Mouse (Mus musculus): Measurements from ENCODE around the gene Fpgs.

The Fpgs gene

GRCm38 (mm10) chr2:32724832-32725790 lies 21.2 kb upstream of the Fpgs start:
- no peak for DNase-seq (ENCODE audit: low spot score in 2 of 2)

GRCm38 (mm10) chr2:32724149-32724548 lies 20.2 kb upstream of the Fpgs start:
- no peak for DNase-seq (ENCODE audit: low spot score in 2 of 2)

- DNase-seq (ENCODE audit: low spot score in 2 of 2), result no peak
These were observed 18.6 kb upstream of the Fpgs start for GRCm38 (mm10) chr2:32722581-32722980.

GRCm38 (mm10) chr2:32722046-32722445 lies 18.1 kb upstream of the Fpgs start:
- no peak for DNase-seq (ENCODE audit: low spot score in 2 of 2)

DNA sequence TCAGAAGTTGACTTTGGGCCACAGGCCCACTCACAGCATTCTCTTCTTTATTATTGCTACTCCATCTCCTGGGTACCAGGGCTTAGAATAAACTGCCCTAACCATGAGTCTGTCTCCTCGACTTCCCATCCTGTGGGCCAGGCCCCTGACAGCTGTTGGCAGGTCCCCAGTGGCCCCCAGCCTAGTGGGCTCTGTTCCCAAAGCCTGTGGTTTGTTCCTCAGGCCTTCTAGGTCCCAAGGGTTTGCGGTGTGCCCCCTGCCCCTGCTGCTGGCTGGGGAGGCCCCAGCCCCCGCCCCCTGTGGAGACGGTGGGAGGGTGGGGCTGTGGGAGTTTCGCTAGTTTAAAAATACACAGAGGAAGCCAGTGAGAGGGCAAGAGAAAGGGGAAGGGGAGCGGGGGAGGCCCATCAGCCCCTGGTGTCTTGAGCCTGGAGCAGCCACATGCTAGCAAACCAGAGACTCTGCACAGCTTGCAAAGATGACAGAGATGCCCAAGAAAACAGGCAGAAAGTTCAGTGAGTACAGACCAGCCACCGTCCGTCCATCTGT lies 16.8 kb upstream of the Fpgs start, which contains the start of gene Sh2d3c:
Gene Sh2d3c (plus strand): TSS at position 375 of the 549 bp plus-strand sequence.
- peak in 1 of 2 experiments; percentile 25 for DNase-seq (ENCODE audit: low spot score in 2 of 2)

DNA sequence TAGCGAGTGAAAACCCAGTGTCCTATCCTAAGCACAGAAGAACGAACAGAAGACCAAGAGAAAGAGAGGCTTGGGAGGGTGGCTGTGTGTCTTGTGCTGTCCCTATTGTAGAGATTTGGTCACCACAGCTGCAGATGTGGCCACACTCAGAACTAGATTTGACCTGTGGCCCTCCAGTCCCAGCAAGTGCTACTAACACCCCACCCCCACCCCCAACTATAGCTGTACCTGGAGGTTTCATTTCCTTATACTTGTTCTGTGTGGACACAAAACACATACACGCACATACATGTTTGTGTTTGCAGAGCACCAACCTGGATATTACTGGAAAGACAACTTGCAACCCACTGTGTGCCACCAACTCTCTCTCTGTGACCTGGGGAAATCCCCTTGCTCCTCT lies 16.1 kb upstream of the Fpgs start:
- DNase-seq (ENCODE audit: low spot score in 2 of 2), result no peak

GRCm38 (mm10) chr2:32718761-32719160 lies 14.8 kb upstream of the Fpgs start:
- DNase-seq (ENCODE audit: low spot score in 2 of 2), result no peak

DNA sequence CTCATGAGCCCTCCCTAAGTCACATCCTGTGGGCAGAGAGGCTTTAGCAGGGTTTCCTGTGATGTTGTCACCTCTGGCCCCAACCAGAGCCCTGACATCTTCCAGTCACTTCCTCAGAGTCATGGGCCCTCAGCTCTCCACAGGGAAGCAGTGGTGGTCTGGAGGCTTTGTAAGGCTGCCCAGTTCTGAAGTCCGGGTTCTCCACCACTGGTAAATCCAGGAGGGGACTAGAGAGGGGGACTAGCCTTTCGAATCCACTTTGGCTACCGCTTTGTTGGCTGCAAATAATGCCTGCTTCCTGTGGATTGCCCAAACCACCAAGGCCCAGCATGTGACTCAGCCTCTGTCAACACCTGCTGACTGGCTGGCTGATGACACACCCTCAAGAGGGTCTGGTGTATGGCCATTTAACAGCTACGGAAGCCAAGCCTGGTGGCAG lies 11.1 kb upstream of the Fpgs start:
- no peak for DNase-seq (ENCODE audit: low spot score in 2 of 2)

DNA sequence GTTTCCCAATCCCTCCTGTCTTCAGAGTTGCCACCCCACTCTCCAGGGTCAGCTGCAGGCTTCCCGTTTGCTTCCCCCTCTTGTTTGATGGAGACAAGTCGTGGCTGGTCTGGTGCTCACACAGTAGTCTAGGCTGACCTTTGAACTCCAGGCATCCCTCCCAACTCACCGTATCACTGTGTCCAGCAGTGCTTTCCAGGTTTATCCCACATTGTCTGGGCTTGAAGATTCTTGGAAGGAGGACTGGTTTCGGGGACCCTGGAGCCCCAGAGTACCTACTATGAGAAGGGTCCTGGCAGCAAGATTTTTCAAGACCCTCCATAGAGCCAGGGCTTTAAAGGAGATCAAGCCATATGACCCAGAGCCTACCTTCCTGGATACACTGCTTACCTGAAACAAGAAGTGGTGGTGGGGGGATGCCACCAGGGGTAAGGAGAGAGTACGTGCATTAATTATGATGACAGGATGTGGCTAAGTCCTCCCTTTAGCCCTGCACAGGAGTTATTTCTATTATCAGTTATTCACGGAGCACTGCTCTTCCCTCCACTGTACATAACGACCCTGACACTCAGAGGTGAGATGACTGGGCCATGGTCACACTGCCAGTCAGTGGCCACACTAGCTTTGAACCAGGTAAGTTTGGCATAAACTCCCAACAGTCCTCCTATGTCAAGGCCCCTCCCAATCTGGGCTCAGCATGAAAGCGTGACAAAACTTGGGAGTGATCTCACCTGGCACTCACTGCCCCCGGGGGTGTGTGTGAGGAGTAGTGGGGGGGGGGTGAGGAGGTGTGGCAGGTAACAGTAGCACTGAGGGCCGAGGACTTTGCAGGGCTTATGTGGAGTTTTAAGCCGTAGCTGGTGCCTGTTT lies 10.4 kb upstream of the Fpgs start:
- DNase-seq (ENCODE audit: low spot score in 2 of 2), result no peak

- DNase-seq (ENCODE audit: low spot score in 2 of 2), result peak; percentile 87 to 95
These were observed 9.2 kb upstream of the Fpgs start, which contains the start of gene Cdk9 for GRCm38 (mm10) chr2:32712934-32713817. TSS of gene Cdk9 (minus strand) at chr2:32713076.

DNA sequence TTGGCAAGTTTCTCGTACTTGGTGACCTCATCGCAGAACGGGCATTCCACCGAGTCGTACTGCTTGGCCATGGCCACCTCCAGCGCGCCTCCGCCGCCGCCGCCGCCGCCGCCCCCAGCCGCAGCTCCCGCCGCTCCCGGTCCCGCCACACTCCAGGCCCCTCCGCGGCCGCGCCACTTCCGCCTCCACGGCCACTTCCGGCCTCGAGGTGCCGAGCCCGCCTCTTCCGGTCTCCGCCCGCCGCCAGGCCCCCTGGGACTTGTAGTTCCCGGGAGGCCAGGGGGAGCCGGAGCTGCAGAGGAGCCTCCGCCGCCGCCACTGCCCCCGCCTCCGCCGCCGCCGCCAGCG lies 8.6 kb upstream of the Fpgs start:
- peak; percentile 89 to 95 for DNase-seq (ENCODE audit: low spot score in 2 of 2)

- DNase-seq (ENCODE audit: low spot score in 2 of 2), result peak; percentile 52 to 61
These were observed 8.2 kb upstream of the Fpgs start for GRCm38 (mm10) chr2:32712108-32712551.

GRCm38 (mm10) chr2:32711301-32712056 lies 7.5 kb upstream of the Fpgs start:
- no peak for DNase-seq (ENCODE audit: low spot score in 2 of 2)

- DNase-seq (ENCODE audit: low spot score in 2 of 2), result no peak
These were observed 6.5 kb upstream of the Fpgs start for GRCm38 (mm10) chr2:32710425-32710824.

GRCm38 (mm10) chr2:32709521-32710137 lies 5.7 kb upstream of the Fpgs start:
- DNase-seq (ENCODE audit: low spot score in 2 of 2), result no peak

DNA sequence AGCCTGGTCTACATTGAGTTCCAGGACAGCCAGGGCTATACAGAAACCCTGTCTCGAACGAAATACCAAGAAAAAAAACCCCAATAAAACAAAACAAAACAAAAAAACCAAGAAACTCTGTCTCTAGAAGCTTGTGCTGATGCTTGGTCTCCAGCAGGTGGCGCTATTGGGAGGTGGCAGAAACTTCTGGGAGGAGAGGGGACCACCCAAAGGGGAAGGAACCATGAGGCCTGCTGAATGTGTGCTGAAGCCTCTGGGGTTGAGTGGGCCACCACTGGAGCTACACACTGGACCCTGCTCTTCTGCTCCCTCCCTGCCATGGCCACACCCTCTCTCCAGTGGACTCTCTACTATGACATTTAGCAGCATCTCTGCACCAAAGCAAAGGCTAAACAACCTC lies 4.7 kb upstream of the Fpgs start:
- DNase-seq (ENCODE audit: low spot score in 2 of 2), result no peak

- no peak for DNase-seq (ENCODE audit: low spot score in 2 of 2)
These were observed 3.0 kb upstream of the Fpgs start for GRCm38 (mm10) chr2:32706971-32707370.

- DNase-seq (ENCODE audit: low spot score in 2 of 2), result no peak
These were observed 1.1 kb upstream of the Fpgs start for GRCm38 (mm10) chr2:32705018-32705417.

- DNase-seq (ENCODE audit: low spot score in 2 of 2), result no peak
These were observed 899 bp downstream of the Fpgs start for GRCm38 (mm10) chr2:32703046-32703445.
